Mouse (Mus musculus) Patski (cell line): ENCODE data around the gene Kirrel. TPM values are rescaled to one million over a fixed set of nuclear protein-coding genes. Genes with fewer than 3 reads are reported as not detected.

Source experiments
- ATAC-seq: fragments of 100-300 bp; one replicate; pipeline ENCODE4 v1.8.0; 2021
- CTCF ChIA-PET: fragments of 350-600 bp; sonication (Branson Sonifier 250); formaldehyde crosslinking; loops from one replicate; lab custom pipeline; 2022; ENCODE audit warnings: inconsistent platforms; lab: Charles Lee
- POLR2A ChIA-PET: fragments of 350-600 bp; sonication (Branson Sonifier 250); formaldehyde crosslinking; loops from one replicate; lab custom pipeline; 2022; ENCODE audit warnings: antibody characterized with exemption, inconsistent platforms; lab: Charles Lee
- DNase-seq: peaks from one replicate; pipeline ENCODE4 v3.0.0-alpha.2; 2011; ENCODE audit warnings: low read depth, low spot score
- H3K27me3 ChIP-seq: fragments of 371-371 bp; one replicate; pipeline ENCODE4 v1.5.1; 2021
- CTCF ChIP-seq: fragments of 100-300 bp; IDR thresholded peaks from one replicate; pipeline ENCODE4 v1.5.1; 2021
- in situ Hi-C: fragments of 300-500 bp; cut with MboI; formaldehyde crosslinking; loops from 3 replicates; pipeline ENCODE4 v1.11.1; 2018; ENCODE audit warnings: low pct_unique_long_range_greater_than_20kb, mixed read lengths
- polyA plus RNA-seq: library from polyadenylated mRNA; unstranded; gene quantifications from one replicate; pipeline ENCODE4 v1.2.3, GENCODE M21; 2021

The Kirrel gene
- polyA plus RNA-seq, 1 experiment from 2014 or later = 156 TPM

- no peak for DNase-seq
These were observed 5.0 kb downstream of the Kirrel start for GRCm38 (mm10) chr3:87169402-87170015.

GRCm38 (mm10) chr3:87168756-87169155, 5.8 kb downstream of the Kirrel start:
- no peak for DNase-seq
- ChIA-PET POLR2A (interaction anchor here (1.7 kb wide), 1 partner anchor 13 kb away, joined by 5 read pairs; no protein-coding TSS in a partner anchor), CTCF (interaction anchor here (1.6 to 5.5 kb wide), 2 partner anchors 14 to 87 kb away, joined by 4 to 25 read pairs; no protein-coding TSS in a partner anchor)
- no peaks in the 10 kb centered on the region for H3K27me3 ChIP-seq
- ATAC-seq = no peak
- no peak for TF ChIP-seq CTCF
- in situ Hi-C loops = no loop called here

More at GRCm38 (mm10) chr3:87169402-87170015, 5.0 kb downstream of the Kirrel start:
- ChIA-PET CTCF (interaction anchor here (0.8 to 5.5 kb wide), 7 partner anchors 9 to 88 kb away, joined by 3 to 25 read pairs (median 4); no protein-coding TSS in a partner anchor), POLR2A (interaction anchor here (1.1 to 1.7 kb wide), 2 partner anchors 11 to 14 kb away, joined by 3 to 5 read pairs; no protein-coding TSS in a partner anchor)
- no peak for ATAC-seq
- no peaks in the 10 kb centered on the region for H3K27me3 ChIP-seq
- no peak for TF ChIP-seq CTCF
- in situ Hi-C loops = no loop called here

- no peak for DNase-seq
- ChIA-PET CTCF (interaction anchor here (1.3 to 1.6 kb wide), 2 partner anchors 13 to 86 kb away, joined by 3 to 4 read pairs; no protein-coding TSS in a partner anchor), POLR2A (no interaction called here)
- TF ChIP-seq CTCF = no peak
- H3K27me3 ChIP-seq = no peaks in the 10 kb centered on the region
- no peak for ATAC-seq
- in situ Hi-C loops = no loop called here
These were observed 6.9 kb downstream of the Kirrel start for GRCm38 (mm10) chr3:87167621-87168020.

- ChIA-PET CTCF (interaction anchor here (0.8 to 2.7 kb wide), 7 partner anchors 10 to 132 kb away, joined by 3 to 16 read pairs (median 4); no protein-coding TSS in a partner anchor), POLR2A (interaction anchor here (0.5 to 1.8 kb wide), 8 partner anchors 10 to 956 kb away, joined by 3 to 12 read pairs (median 3); partner anchors contain the start of gene Kirrel)
- no peak for DNase-seq
- in situ Hi-C loops = no loop called here
- ATAC-seq = peak; percentile 63
- no peak for TF ChIP-seq CTCF
- H3K27me3 ChIP-seq = no peaks in the 10 kb centered on the region
These were observed 9.2 kb downstream of the Kirrel start for GRCm38 (mm10) chr3:87165291-87165881.

- no peaks in the 10 kb centered on the region for H3K27me3 ChIP-seq
- TF ChIP-seq CTCF = no peak
- ChIA-PET POLR2A (interaction anchor here (0.8 to 1.5 kb wide), 3 partner anchors 8 to 19 kb away, joined by 3 to 9 read pairs (median 6); no protein-coding TSS in a partner anchor), CTCF (interaction anchor here (0.8 to 2.7 kb wide), 6 partner anchors 8 to 131 kb away, joined by 3 to 16 read pairs (median 7); no protein-coding TSS in a partner anchor)
- DNase-seq (no peak), ATAC-seq (no peak)
- in situ Hi-C loops = no loop called here
These were observed 10.3 kb downstream of the Kirrel start for GRCm38 (mm10) chr3:87164099-87164815.

- ATAC-seq (no peak), DNase-seq (no peak)
- no peak for TF ChIP-seq CTCF
- CTCF ChIA-PET = interaction anchor here (1.0 to 2.6 kb wide), 3 partner anchors 9 to 73 kb away, joined by 4 to 14 read pairs (median 5); partner anchors contain the start of gene Kirrel
- POLR2A ChIA-PET = interaction anchor here (0.7 to 1.5 kb wide), 4 partner anchors 8 to 290 kb away, joined by 3 to 9 read pairs (median 4); no protein-coding TSS in a partner anchor
- H3K27me3 ChIP-seq = no peaks in the 10 kb centered on the region
- in situ Hi-C loops = no loop called here
These were observed 11.4 kb downstream of the Kirrel start for GRCm38 (mm10) chr3:87163116-87163515.

GRCm38 (mm10) chr3:87162380-87162779, 12.2 kb downstream of the Kirrel start:
- in situ Hi-C loops = no loop called here
- POLR2A ChIA-PET = interaction anchor here (0.7 to 1.5 kb wide), 2 partner anchors 8 to 291 kb away, joined by 3 to 6 read pairs; no protein-coding TSS in a partner anchor
- ATAC-seq (no peak), DNase-seq (no peak)
- CTCF ChIA-PET = interaction anchor here (1.6 to 2.6 kb wide), 2 partner anchors 10 to 73 kb away, joined by 5 to 14 read pairs; no protein-coding TSS in a partner anchor
- no peaks in the 10 kb centered on the region for H3K27me3 ChIP-seq
- no peak for TF ChIP-seq CTCF

- in situ Hi-C loops = no loop called here
These were observed 12.9 kb downstream of the Kirrel start for GRCm38 (mm10) chr3:87161601-87162000.

GRCm38 (mm10) chr3:87160819-87161509, 13.6 kb downstream of the Kirrel start:
- no peak for TF ChIP-seq CTCF
- H3K27me3 ChIP-seq = no peaks in the 10 kb centered on the region
- ChIA-PET POLR2A (interaction anchor here (1.3 kb wide), 1 partner anchor 11 kb away, joined by 5 read pairs; no protein-coding TSS in a partner anchor), CTCF (interaction anchor here (0.8 to 1.3 kb wide), 3 partner anchors 9 to 15 kb away, joined by 3 to 4 read pairs (median 4); no protein-coding TSS in a partner anchor)
- in situ Hi-C loops = no loop called here
- DNase-seq (no peak), ATAC-seq (no peak)

More at GRCm38 (mm10) chr3:87161601-87162000, 12.9 kb downstream of the Kirrel start:
- DNase-seq (no peak), ATAC-seq (no peak)
- H3K27me3 ChIP-seq = no peaks in the 10 kb centered on the region
- CTCF ChIA-PET = interaction anchor here (1.0 to 2.6 kb wide), 4 partner anchors 11 to 72 kb away, joined by 4 to 14 read pairs (median 4); no protein-coding TSS in a partner anchor
- POLR2A ChIA-PET = interaction anchor here (1.3 kb wide), 1 partner anchor 11 kb away, joined by 5 read pairs; no protein-coding TSS in a partner anchor
- no peak for TF ChIP-seq CTCF
